Mouse (Mus musculus) lung, adult 2 months (tissue): ENCODE data around the gene Odc1.

Experiments used
- CTCF ChIP-seq: fragments of 200-500 bp; IDR thresholded peaks from 2 replicates; pipeline ENCODE4 v1.5.1; 2011; ENCODE audit warnings: mild to moderate bottlenecking, low read length, control low read depth; ENCODE audit not compliant: insufficient read depth
- POLR2A ChIP-seq: fragments of 200-500 bp; IDR thresholded peaks from 2 replicates; pipeline ENCODE4 v1.6.1; 2011; ENCODE audit warnings: low read depth, mild to moderate bottlenecking, control low read depth, low read length, borderline replicate concordance; ENCODE audit errors: extremely low read depth

DNA sequence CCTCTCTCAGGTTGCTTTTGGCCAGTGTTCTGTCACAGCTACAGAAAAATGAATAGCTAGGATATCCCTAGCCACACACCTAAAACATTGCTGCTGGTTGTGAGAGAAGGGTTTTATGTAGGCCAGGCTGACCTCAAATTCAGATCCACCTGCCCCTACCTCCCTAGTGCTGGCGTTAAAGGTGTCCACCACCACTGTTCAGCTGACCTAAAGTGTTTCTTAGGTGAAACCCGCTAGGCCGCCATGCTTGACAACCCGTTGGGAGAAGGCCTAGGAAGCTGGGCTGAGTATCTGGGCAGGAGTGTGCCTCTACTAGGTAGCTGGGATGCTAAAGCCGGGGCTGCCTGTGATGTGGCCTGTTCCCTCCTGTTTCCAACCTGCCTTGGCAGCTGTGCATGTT is 9.0 kb downstream of the Odc1 start:
- TF ChIP-seq POLR2A (no peak), CTCF (no peak)
